Comparison of ENCODE assay signal across 8 mouse cellular contexts in the genomic region with DNA sequence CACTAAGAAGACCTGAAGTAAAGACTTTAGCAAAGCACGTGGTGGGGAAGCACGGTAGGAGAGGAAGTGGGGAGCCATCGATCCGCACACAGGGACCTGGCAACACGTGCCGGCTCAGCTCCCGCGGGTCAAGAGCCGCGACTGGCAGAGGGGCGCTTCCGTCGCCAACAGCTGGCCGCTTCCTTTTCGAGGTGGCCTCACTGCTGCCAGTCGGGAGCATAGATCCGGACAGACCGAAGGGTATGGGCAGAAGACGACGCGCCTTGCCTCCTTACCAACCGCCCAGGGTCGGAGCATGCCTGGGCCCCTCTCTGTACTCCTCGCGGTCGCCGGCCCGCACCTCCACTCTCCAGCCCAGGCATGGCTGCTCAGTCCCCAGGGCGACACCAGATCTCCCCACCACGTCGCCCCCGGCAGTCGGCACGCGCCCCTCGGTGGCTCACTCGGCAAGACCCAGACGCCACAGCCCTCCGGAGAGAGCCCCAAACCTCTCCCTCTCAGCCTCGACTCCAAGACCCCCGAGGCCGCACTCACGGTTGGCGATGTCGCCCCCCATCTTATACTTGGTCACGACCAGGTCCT. TPM values are rescaled to one million over a fixed set of nuclear protein-coding genes. Genes with fewer than 3 reads are reported as not detected.
A peak's percentile ranks its signal among the peaks of the same experiment; 100 is the strongest.
DNase-seq lines count a peak whose midpoint lies in the region; ATAC-seq and TF ChIP-seq lines count a peak whose summit lies in the region.

No protein-coding gene starts in this region.

- no peak for TF ChIP-seq EP300 in liver, postnatal 0 days (IDR thresholded peaks at IDR 0.05; ENCODE audit: low read depth)

- H3K9ac ChIP-seq in hindbrain, embryonic 14.5 days = peak overlapping the region; percentile 81
- H3K9ac ChIP-seq in liver, postnatal 0 days (replicated peaks) = peak overlapping the region; percentile 95
- H3K9ac ChIP-seq in neural tube, embryonic 14.5 days (replicated peaks; ENCODE audit: low read depth, low read length) = peak overlapping the region; percentile 84

- WGBS in hindbrain, embryonic 14.5 days = under 1% methylated on average over 46 of the region's 46 CpGs
- under 1% methylated on average over 40 of the region's 46 CpGs for WGBS in liver, postnatal 0 days (ENCODE audit: insufficient replicate concordance)
- WGBS in neural tube, embryonic 14.5 days = under 1% methylated on average over 46 of the region's 46 CpGs

- H3K27me3 ChIP-seq in E14TG2a.4 (ENCODE audit: insufficient read depth, low read length) = peaks cover 6% of the 10 kb centered on the region
- H3K27me3 ChIP-seq in hindbrain, embryonic 14.5 days (ENCODE audit: control insufficient read depth, insufficient read depth, low read length) = no peaks in the 10 kb centered on the region
- H3K27me3 ChIP-seq in liver, postnatal 0 days (ENCODE audit: insufficient read depth, low read length) = no peaks in the 10 kb centered on the region
- no peaks in the 10 kb centered on the region for H3K27me3 ChIP-seq in neural tube, embryonic 14.5 days (ENCODE audit: control insufficient read depth, insufficient read depth, low read length)

- no peak; the same call in 1 of the 2 replicates for ATAC-seq in hindbrain, embryonic 14.5 days (ENCODE audit: low FRiP score)
- peak; percentile 24 for ATAC-seq in liver, postnatal 0 days
- peak; percentile 58 for ATAC-seq in neural tube, embryonic 14.5 days (ENCODE audit: low read depth)

- peaks cover 65% of the 10 kb centered on the region for H3K4me1 ChIP-seq in E14TG2a.4 (replicated peaks; ENCODE audit: low read depth, low read length)
- no peaks in the 10 kb centered on the region for H3K4me1 ChIP-seq in embryonic fibroblast, embryonic 13.5 days (ENCODE audit: control insufficient read depth, insufficient read depth, low read length)
- H3K4me1 ChIP-seq in hindbrain, embryonic 14.5 days (replicated peaks; ENCODE audit: control insufficient read depth, insufficient read depth, low read length) = peaks cover 13% of the 10 kb centered on the region
- peaks cover 14% of the 10 kb centered on the region; the same call in 1 of the 2 replicates for H3K4me1 ChIP-seq in liver, postnatal 0 days (ENCODE audit: insufficient read depth)
- peaks cover 9% of the 10 kb centered on the region for H3K4me1 ChIP-seq in neural tube, embryonic 14.5 days (ENCODE audit: control insufficient read depth, insufficient read depth, low read length)

- H3K27ac ChIP-seq in embryonic fibroblast, embryonic 13.5 days (ENCODE audit: insufficient read depth, low read length) = peak overlapping the region; percentile 72
- H3K27ac ChIP-seq in hindbrain, embryonic 14.5 days = peak overlapping the region; percentile 83
- peak overlapping the region; percentile 92 for H3K27ac ChIP-seq in liver, postnatal 0 days (ENCODE audit: low read depth)
- peak overlapping the region; percentile 78 for H3K27ac ChIP-seq in neural tube, embryonic 14.5 days (ENCODE audit: low read depth, low read length)

- no peak for TF ChIP-seq POLR2A in embryonic fibroblast, embryonic 13.5 days (IDR thresholded peaks at IDR 0.05; ENCODE audit: low read depth, low read length)

- H3K9me3 ChIP-seq in E14TG2a.4 (ENCODE audit: low read length) = no peaks in the 10 kb centered on the region
- H3K9me3 ChIP-seq in hindbrain, embryonic 14.5 days (ENCODE audit: control insufficient read depth, low read length) = no peaks in the 10 kb centered on the region
- no peaks in the 10 kb centered on the region for H3K9me3 ChIP-seq in liver, postnatal 0 days (ENCODE audit: low read length)
- H3K9me3 ChIP-seq in neural tube, embryonic 14.5 days (ENCODE audit: control insufficient read depth, low read length) = no peaks in the 10 kb centered on the region

- peak overlapping the region; percentile 100 for H3K4me3 ChIP-seq in E14TG2a.4 (replicated peaks; ENCODE audit: low read length)
- H3K4me3 ChIP-seq in embryonic fibroblast, embryonic 13.5 days (ENCODE audit: insufficient read depth, low read length) = peak overlapping the region; percentile 83
- peak overlapping the region; percentile 75 for H3K4me3 ChIP-seq in hindbrain, embryonic 14.5 days (replicated peaks; ENCODE audit: low read length)
- peak overlapping the region; percentile 93 for H3K4me3 ChIP-seq in liver, postnatal 0 days (ENCODE audit: low read depth, low read length)
- peak overlapping the region; percentile 76 for H3K4me3 ChIP-seq in neural tube, embryonic 14.5 days (ENCODE audit: low read depth, low read length)

- DNase-seq in cerebellum, adult 9-10 months = peak; percentile 44
- DNase-seq in cerebellum, adult 9-11 months = no peak
- DNase-seq in hindbrain, embryonic 14.5 days (ENCODE audit: low spot score) = no peak
- DNase-seq in liver, postnatal 0 days = peak; percentile 75
- no peak for DNase-seq in layer of hippocampus, postnatal 10 days (ENCODE audit: low spot score in 2 of 2)

- no peak for TF ChIP-seq CTCF in E14TG2a.4 (conservative IDR thresholded peaks at IDR 0.05; ENCODE audit: low read length)
- TF ChIP-seq CTCF in embryonic fibroblast, embryonic 13.5 days (IDR thresholded peaks at IDR 0.05; ENCODE audit: borderline replicate concordance, insufficient read depth, low read length) = no peak
- TF ChIP-seq CTCF in liver, postnatal 0 days (IDR thresholded peaks at IDR 0.05; ENCODE audit: low read depth) = no peak

- peaks cover 58% of the 10 kb centered on the region for H3K36me3 ChIP-seq in E14TG2a.4 (ENCODE audit: insufficient read depth, low read length)
- H3K36me3 ChIP-seq in hindbrain, embryonic 14.5 days (replicated peaks; ENCODE audit: control insufficient read depth, insufficient read depth) = peaks cover 30% of the 10 kb centered on the region
- peaks cover 30% of the 10 kb centered on the region for H3K36me3 ChIP-seq in liver, postnatal 0 days (replicated peaks; ENCODE audit: insufficient read depth, low read length)
- H3K36me3 ChIP-seq in neural tube, embryonic 14.5 days (ENCODE audit: control insufficient read depth, insufficient read depth, low read length) = peaks cover 18% of the 10 kb centered on the region

- H3K4me2 ChIP-seq in hindbrain, embryonic 14.5 days (replicated peaks) = peak overlapping the region; percentile 88
- peak overlapping the region; percentile 95 for H3K4me2 ChIP-seq in liver, postnatal 0 days (ENCODE audit: low read depth, low read length)
- peak overlapping the region; percentile 82 for H3K4me2 ChIP-seq in neural tube, embryonic 14.5 days (ENCODE audit: low read depth, low read length)

RNA-seq across cellular contexts. Expression of a gene that starts 0.5 kb away (rescaled TPM):
- polyA plus RNA-seq in embryonic fibroblast, embryonic 13.5 days (2011; ENCODE audit: insufficient read length, low read depth, missing spikeins) = 146 and 152 TPM in 2 replicates
- 129 and 149 TPM in 2 replicates for polyA plus RNA-seq in hindbrain, embryonic 14.5 days (2014; fragmentation: Nextera tagmentation; extraction: Ambion mirVana)
- 81.9 and 85.1 TPM in 2 replicates for polyA plus RNA-seq in liver, postnatal 0 days (2015; fragmentation: Nextera tagmentation; extraction: Ambion mirVana)
- polyA plus RNA-seq in neural tube, embryonic 14.5 days (2014; fragmentation: Nextera tagmentation; extraction: Ambion mirVana) = 127 and 132 TPM in 2 replicates
- 10 to 100 TPM; 83.2 to 87.6 TPM for total RNA-seq in layer of hippocampus, postnatal 10 days (2021)

RNA-seq across cellular contexts. Expression of a gene that starts 16.2 kb away (rescaled TPM):
- polyA plus RNA-seq in embryonic fibroblast, embryonic 13.5 days (2011; ENCODE audit: insufficient read length, low read depth, missing spikeins) = 2,862 and 3,188 TPM in 2 replicates
- 2,254 and 2,846 TPM in 2 replicates for polyA plus RNA-seq in hindbrain, embryonic 14.5 days (2014; fragmentation: Nextera tagmentation; extraction: Ambion mirVana)
- 2,058 and 2,065 TPM in 2 replicates for polyA plus RNA-seq in liver, postnatal 0 days (2015; fragmentation: Nextera tagmentation; extraction: Ambion mirVana)
- 2,344 and 2,479 TPM in 2 replicates for polyA plus RNA-seq in neural tube, embryonic 14.5 days (2014; fragmentation: Nextera tagmentation; extraction: Ambion mirVana)
- total RNA-seq in layer of hippocampus, postnatal 10 days (2021) = 1,000 to 10,000 TPM; 2,468 to 2,532 TPM

RNA-seq across cellular contexts. Expression of a gene that starts 17.7 kb away (rescaled TPM):
- 4.7 and 6.0 TPM in 2 replicates for polyA plus RNA-seq in embryonic fibroblast, embryonic 13.5 days (2011; ENCODE audit: insufficient read length, low read depth, missing spikeins)
- polyA plus RNA-seq in hindbrain, embryonic 14.5 days (2014; fragmentation: Nextera tagmentation; extraction: Ambion mirVana) = 14.5 and 16.3 TPM in 2 replicates
- 5.0 and 5.4 TPM in 2 replicates for polyA plus RNA-seq in liver, postnatal 0 days (2015; fragmentation: Nextera tagmentation; extraction: Ambion mirVana)
- polyA plus RNA-seq in neural tube, embryonic 14.5 days (2014; fragmentation: Nextera tagmentation; extraction: Ambion mirVana) = 11.7 and 18.1 TPM in 2 replicates
- 10 to 100 TPM; 12.2 to 14.0 TPM for total RNA-seq in layer of hippocampus, postnatal 10 days (2021)

RNA-seq across cellular contexts. Expression of a gene that starts 24.2 kb away (rescaled TPM):
- polyA plus RNA-seq in embryonic fibroblast, embryonic 13.5 days (2011; ENCODE audit: insufficient read length, low read depth, missing spikeins) = 0.13 and 0.70 TPM in 2 replicates
- polyA plus RNA-seq in hindbrain, embryonic 14.5 days (2014; fragmentation: Nextera tagmentation; extraction: Ambion mirVana) = 1.5 and 1.8 TPM in 2 replicates
- 7.3 and 7.8 TPM in 2 replicates for polyA plus RNA-seq in liver, postnatal 0 days (2015; fragmentation: Nextera tagmentation; extraction: Ambion mirVana)
- polyA plus RNA-seq in neural tube, embryonic 14.5 days (2014; fragmentation: Nextera tagmentation; extraction: Ambion mirVana) = 1.4 and 6.0 TPM in 2 replicates
- under 1 TPM; 0.71 to 0.76 TPM for total RNA-seq in layer of hippocampus, postnatal 10 days (2021)

RNA-seq across cellular contexts. Expression of a gene that starts 39.6 kb away (rescaled TPM):
- 75.2 and 83.3 TPM in 2 replicates for polyA plus RNA-seq in embryonic fibroblast, embryonic 13.5 days (2011; ENCODE audit: insufficient read length, low read depth, missing spikeins)
- 13.7 and 14.5 TPM in 2 replicates for polyA plus RNA-seq in hindbrain, embryonic 14.5 days (2014; fragmentation: Nextera tagmentation; extraction: Ambion mirVana)
- 6.6 and 7.6 TPM in 2 replicates for polyA plus RNA-seq in liver, postnatal 0 days (2015; fragmentation: Nextera tagmentation; extraction: Ambion mirVana)
- polyA plus RNA-seq in neural tube, embryonic 14.5 days (2014; fragmentation: Nextera tagmentation; extraction: Ambion mirVana) = 10.0 and 25.9 TPM in 2 replicates
- total RNA-seq in layer of hippocampus, postnatal 10 days (2021) = 10 to 100 TPM; 10.1 to 11.9 TPM

Comparison
In these comparisons a context has a peak if more than half of its experiments do, and no peak if none do; other contexts are left out.
1. DNase-seq: peak in cerebellum, adult 9-10 months (single experiment) and liver, postnatal 0 days (single experiment); none in cerebellum, adult 9-11 months (single experiment), hindbrain, embryonic 14.5 days (single experiment) and layer of hippocampus, postnatal 10 days (0 of 2).
2. Peak in every context shown above with its lines, with median percentiles within 50 percentile points of each other: H3K4me3 ChIP-seq, H3K27ac ChIP-seq, H3K4me2 ChIP-seq and H3K9ac ChIP-seq.